Mouse (Mus musculus) limb, embryonic 11.5 days (tissue): ENCODE results near the gene Tut7. TPM values are rescaled to one million over a fixed set of nuclear protein-coding genes. Genes with fewer than 3 reads are reported as not detected.
A peak's percentile ranks its signal among the peaks of the same experiment; 100 is the strongest.
"Not testable (repeated sequence)": the region's sequence is repeated elsewhere in the genome, so short reads cannot be mapped to it uniquely, and the experiment has no call there.

Source experiments
- ATAC-seq: fragments of 200-750 bp; cut with Nextera tagmentation; 2 replicates; pipeline ENCODE4 v1.8.0; 2017; ENCODE audit warnings: low read depth; ENCODE audit not compliant: insufficient number of reproducible peaks, low FRiP score, low TSS enrichment
- DNase-seq: peaks from one replicate; pipeline ENCODE4 v3.0.0-alpha.2; 2015; ENCODE audit warnings: low spot score
- H3K27ac ChIP-seq: fragments of 300-500 bp; sonication (generic); replicated peaks from 2 replicates; pipeline ENCODE4 v1.5.1; 2014; ENCODE audit warnings: low read depth, mild to moderate bottlenecking, low read length
- H3K27me3 ChIP-seq: fragments of 300-500 bp; sonication (generic); 2 replicates; pipeline ENCODE4 v1.6.1; 2014; ENCODE audit warnings: mild to moderate bottlenecking, low read length, mixed read lengths; ENCODE audit not compliant: control insufficient read depth, insufficient read depth
- H3K36me3 ChIP-seq: fragments of 300-500 bp; sonication (generic); 2 replicates; pipeline ENCODE4 v1.6.1; 2014; ENCODE audit warnings: mild to moderate bottlenecking, low read length, moderate library complexity, mixed read lengths; ENCODE audit not compliant: control insufficient read depth, insufficient read depth
- H3K4me1 ChIP-seq: fragments of 300-500 bp; sonication (generic); 2 replicates; pipeline ENCODE4 v1.6.1; 2014; ENCODE audit warnings: low read length, mixed read lengths; ENCODE audit not compliant: control insufficient read depth, insufficient read depth
- H3K4me2 ChIP-seq: fragments of 300-500 bp; sonication (generic); 2 replicates; pipeline ENCODE4 v1.6.1; 2014; ENCODE audit warnings: low read depth, mild to moderate bottlenecking, moderate library complexity; ENCODE audit not compliant: severe bottlenecking
- H3K4me3 ChIP-seq: fragments of 300-500 bp; sonication (generic); 2 replicates; pipeline ENCODE4 v1.5.1; 2014; ENCODE audit warnings: low read depth, low read length
- H3K9ac ChIP-seq: fragments of 300-500 bp; sonication (generic); 2 replicates; pipeline ENCODE4 v1.6.1; 2014; ENCODE audit warnings: mild to moderate bottlenecking, low read length
- H3K9me3 ChIP-seq: fragments of 300-500 bp; sonication (generic); 2 replicates; pipeline ENCODE4 v1.6.1; 2016; ENCODE audit warnings: low read length; ENCODE audit not compliant: control insufficient read depth
- WGBS: fragments of 180-500 bp; shearing (Covaris S2); extraction: QIAGEN DNeasy Blood & Tissue Kit; methylation state at CpG from one replicate; pipeline ENCODE4 v1.1.7; 2014; 5-methylcytosine and 5-hydroxymethylcytosine counted together
- polyA plus RNA-seq: library from polyadenylated mRNA; unstranded; fragments of >200 nt; fragmentation: Nextera tagmentation; extraction: Ambion mirVana; gene quantifications from 2 replicates; pipeline ENCODE4 v1.2.1, GENCODE M21; 2014

The Tut7 gene
- polyA plus RNA-seq, 1 experiment from 2014 or later: 44.4 TPM

DNA sequence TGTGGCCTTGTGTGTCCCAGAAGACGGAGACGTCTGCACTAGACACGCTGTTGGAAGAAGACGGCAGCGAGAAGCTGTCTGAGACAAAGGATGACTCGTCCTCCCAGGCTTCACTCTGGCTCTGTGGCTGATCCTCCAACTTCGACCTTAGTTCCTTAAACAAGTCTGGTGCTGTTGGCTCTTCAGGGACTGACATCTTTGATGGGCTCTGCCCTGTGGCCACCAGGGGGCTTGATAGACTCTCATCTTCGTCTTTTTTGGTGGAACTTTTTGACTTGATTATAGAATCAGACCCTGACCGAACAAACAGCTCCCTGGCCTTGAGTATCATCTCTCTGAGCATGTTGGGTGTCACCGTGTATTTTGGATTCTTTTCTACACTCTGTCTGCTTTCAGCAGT is 81.2 kb downstream of the Tut7 start:
- Histone ChIP-seq H3K27me3 (no peaks in the 10 kb centered on the region), H3K9me3 (no peaks in the 10 kb centered on the region), H3K4me3 (no peak overlapping the region), H3K36me3 (no peaks in the 10 kb centered on the region), H3K9ac (no peak overlapping the region), H3K27ac (no peak overlapping the region), H3K4me2 (no peak overlapping the region), H3K4me1 (no peaks in the 10 kb centered on the region)
- no peak for DNase-seq
- WGBS: 82% methylated on average over 10 of the region's 10 CpGs
- no peak for ATAC-seq

DNA sequence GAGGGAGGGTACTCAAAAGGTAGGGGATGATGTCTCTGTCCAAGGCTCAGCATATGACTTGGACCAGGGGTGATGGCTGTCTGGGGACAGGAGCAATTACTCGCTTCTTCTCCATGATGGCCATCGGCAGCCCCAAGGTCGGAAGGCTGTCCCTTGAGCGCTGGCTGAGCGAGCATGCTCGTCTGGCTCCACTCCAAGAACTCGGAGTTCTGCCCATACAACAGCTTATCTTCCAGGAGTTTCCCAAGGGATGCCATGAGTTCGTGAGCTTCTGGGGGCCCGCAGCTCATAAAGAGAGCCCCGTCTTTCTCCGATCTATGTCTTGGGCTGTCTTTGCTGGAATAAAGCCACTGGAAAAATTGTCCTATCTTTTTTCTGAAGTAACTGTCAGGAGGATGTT is 81.9 kb downstream of the Tut7 start:
- H3K36me3 ChIP-seq: no peaks in the 10 kb centered on the region
- no peaks in the 10 kb centered on the region for H3K4me1 ChIP-seq
- no peaks in the 10 kb centered on the region for H3K9me3 ChIP-seq
- H3K27me3 ChIP-seq: no peaks in the 10 kb centered on the region
- ATAC-seq (no peak), DNase-seq (no peak)
- H3K9ac ChIP-seq: no peak overlapping the region
- H3K27ac ChIP-seq: no peak overlapping the region
- WGBS: 93% methylated on average over 11 of the region's 11 CpGs
- no peak overlapping the region for H3K4me3 ChIP-seq
- H3K4me2 ChIP-seq: no peak overlapping the region

DNA sequence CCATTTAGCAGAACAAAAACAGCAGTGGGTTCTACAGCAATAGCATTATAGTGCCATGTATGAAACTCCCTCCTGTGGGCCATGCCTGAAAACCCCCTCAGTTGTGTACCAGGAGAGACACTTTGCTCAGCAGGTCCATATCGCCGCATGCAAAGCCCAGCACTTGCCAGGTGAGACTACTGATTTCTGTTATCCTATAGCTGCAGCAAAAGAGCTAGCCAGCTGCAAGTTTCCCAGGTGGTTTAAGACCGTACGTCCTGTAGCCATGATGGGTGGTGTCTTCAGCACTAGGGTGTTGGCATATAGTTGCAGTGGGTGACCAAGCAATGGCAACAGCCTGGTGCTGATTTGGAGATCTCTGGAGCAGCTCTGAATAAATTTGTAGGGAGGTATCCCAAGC is 83.5 kb downstream of the Tut7 start:
- H3K9ac ChIP-seq: no peak overlapping the region
- no peak overlapping the region for H3K27ac ChIP-seq
- no peak for DNase-seq
- 85% methylated on average over 4 of the region's 4 CpGs for WGBS
- no peak for ATAC-seq
- no peak overlapping the region for H3K4me3 ChIP-seq
- no peaks in the 10 kb centered on the region for H3K36me3 ChIP-seq
- H3K27me3 ChIP-seq: no peaks in the 10 kb centered on the region
- H3K4me2 ChIP-seq: no peak overlapping the region
- H3K9me3 ChIP-seq: no peaks in the 10 kb centered on the region
- H3K4me1 ChIP-seq: no peaks in the 10 kb centered on the region

DNA sequence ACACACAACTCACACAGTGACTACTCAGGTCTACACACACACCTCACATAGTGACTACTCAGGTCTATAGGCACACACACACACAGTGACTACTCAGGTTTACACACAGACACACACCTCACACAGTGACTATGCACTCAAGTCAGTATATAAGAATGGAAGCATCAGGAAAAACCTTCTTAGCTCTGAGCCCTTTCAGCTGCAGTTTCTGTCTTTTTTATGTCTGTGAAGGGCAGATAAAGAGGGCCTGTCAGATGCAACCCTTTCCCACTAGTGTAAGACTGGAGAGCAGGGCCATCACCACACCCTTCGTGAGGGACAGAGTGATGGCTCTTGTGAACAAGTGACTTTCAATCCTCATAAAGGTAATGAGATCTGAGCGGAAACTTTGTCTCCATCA is 84.5 kb downstream of the Tut7 start:
- DNase-seq (no peak), ATAC-seq (no peak)
- no peak overlapping the region for H3K27ac ChIP-seq
- H3K9ac ChIP-seq: no peak overlapping the region
- 91% methylated on average over 2 of the region's 2 CpGs for WGBS
- no peaks in the 10 kb centered on the region for H3K36me3 ChIP-seq
- H3K4me1 ChIP-seq: no peaks in the 10 kb centered on the region
- no peaks in the 10 kb centered on the region for H3K27me3 ChIP-seq
- H3K9me3 ChIP-seq: no peaks in the 10 kb centered on the region
- H3K4me2 ChIP-seq: no peak overlapping the region
- H3K4me3 ChIP-seq: no peak overlapping the region

DNA sequence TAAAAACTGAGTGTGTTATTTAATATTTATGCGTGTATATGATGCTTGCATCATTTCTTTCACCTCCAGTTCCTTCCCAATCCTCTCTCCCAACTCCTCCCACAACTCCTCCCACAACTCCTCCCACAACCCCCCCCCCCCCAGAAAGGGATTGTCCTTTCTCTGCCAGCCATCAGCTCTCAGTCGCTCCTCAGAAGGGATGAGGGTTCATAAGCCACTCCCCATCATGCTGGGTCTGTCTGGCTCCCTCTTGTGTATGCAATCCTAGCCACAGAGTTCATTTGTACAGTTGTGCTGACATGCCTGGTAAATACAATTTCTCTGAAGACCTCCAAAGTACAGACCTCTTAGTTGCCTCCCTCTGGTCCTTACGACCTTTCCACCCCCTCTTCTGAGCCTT is 87.8 kb downstream of the Tut7 start:
- H3K4me1 ChIP-seq: no peaks in the 10 kb centered on the region
- ATAC-seq (no peak), DNase-seq (no peak)
- H3K4me3 ChIP-seq: no peak overlapping the region
- H3K9me3 ChIP-seq: no peaks in the 10 kb centered on the region
- no peaks in the 10 kb centered on the region for H3K36me3 ChIP-seq
- no peaks in the 10 kb centered on the region for H3K27me3 ChIP-seq
- H3K27ac ChIP-seq: no peak overlapping the region
- H3K4me2 ChIP-seq: no peak overlapping the region
- WGBS: 29% methylated on average over 3 of the region's 3 CpGs
- no peak overlapping the region for H3K9ac ChIP-seq

DNA sequence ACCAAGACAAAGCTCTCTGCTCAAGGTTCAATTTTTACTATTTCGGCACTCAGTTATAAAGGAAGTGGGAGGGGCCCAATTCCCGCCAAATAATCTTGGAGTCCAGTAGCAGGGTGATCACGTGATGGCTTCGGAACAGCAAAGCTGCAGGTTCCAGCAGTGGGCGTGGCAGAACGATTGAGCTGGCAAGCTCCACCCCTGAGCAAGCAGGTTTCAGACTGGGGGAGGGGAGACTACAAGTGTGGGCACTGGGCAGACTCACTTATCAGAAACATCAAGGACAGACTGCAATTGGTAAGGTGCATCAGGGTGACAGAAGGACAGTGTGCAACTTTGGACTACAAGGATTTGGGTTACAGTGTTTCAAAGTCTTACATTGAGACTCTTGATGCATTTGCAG is 88.6 kb downstream of the Tut7 start:
- not testable (repeated sequence) for H3K4me1 ChIP-seq, H3K27ac ChIP-seq, H3K36me3 ChIP-seq, ATAC-seq, H3K9ac ChIP-seq, H3K4me3 ChIP-seq, DNase-seq, H3K9me3 ChIP-seq, H3K27me3 ChIP-seq, H3K4me2 ChIP-seq
- 34% methylated on average over 6 of the region's 6 CpGs for WGBS

DNA sequence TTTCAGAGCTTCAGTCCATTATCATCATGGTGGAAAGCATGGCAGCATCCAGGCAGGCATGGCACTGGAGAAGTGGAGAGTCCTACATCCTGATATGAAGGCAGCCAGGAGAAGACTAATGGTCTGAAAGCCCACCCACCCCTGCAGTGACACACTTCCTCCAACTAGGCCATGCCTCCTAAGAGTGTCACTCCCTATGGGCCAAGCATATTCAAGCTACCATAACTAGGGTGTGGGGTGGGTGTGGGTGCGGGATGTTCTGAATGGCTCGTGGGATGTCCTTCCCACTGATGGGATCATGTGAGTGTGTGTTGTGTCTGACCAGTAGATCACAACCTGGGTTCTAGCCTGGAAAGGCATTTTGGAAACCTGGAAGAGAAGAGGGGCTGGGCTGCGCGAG is 89.0 kb downstream of the Tut7 start:
- Histone ChIP-seq H3K4me2 (no peak overlapping the region), H3K9me3 (no peaks in the 10 kb centered on the region), H3K36me3 (no peaks in the 10 kb centered on the region), H3K4me3 (no peak overlapping the region), H3K27me3 (no peaks in the 10 kb centered on the region), H3K27ac (no peak overlapping the region), H3K9ac (no peak overlapping the region), H3K4me1 (no peaks in the 10 kb centered on the region)
- 85% methylated on average over 2 of the region's 4 CpGs for WGBS
- no peak for DNase-seq
- ATAC-seq: no peak

DNA sequence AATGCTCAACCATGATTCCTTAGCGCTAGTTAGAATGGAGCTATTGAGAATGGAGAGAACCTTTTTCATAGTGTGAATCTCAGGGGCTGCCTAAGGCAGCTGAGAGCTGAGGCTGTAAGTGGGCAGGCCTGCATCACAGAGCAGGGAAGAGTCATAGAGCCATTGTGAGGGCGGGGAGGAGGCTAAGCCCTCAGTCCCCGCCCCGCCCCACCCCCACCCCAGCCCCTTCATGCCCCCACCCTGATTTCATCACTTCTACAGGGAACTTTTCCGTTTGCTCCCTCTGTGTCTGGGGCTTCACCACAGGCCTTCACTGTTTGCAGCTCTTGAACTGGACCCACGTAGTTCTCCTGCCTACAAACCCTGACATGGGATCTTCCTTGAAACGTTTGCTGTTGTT is 91.3 kb downstream of the Tut7 start, which contains the start of gene Spata31d1d:
Gene Spata31d1d (minus strand): TSS at position 101 of the 400 bp plus-strand sequence.
- Histone ChIP-seq H3K4me3 (no peak within 1 kb of the TSS), H3K4me1 (no peaks in the 10 kb centered on the region)

DNA sequence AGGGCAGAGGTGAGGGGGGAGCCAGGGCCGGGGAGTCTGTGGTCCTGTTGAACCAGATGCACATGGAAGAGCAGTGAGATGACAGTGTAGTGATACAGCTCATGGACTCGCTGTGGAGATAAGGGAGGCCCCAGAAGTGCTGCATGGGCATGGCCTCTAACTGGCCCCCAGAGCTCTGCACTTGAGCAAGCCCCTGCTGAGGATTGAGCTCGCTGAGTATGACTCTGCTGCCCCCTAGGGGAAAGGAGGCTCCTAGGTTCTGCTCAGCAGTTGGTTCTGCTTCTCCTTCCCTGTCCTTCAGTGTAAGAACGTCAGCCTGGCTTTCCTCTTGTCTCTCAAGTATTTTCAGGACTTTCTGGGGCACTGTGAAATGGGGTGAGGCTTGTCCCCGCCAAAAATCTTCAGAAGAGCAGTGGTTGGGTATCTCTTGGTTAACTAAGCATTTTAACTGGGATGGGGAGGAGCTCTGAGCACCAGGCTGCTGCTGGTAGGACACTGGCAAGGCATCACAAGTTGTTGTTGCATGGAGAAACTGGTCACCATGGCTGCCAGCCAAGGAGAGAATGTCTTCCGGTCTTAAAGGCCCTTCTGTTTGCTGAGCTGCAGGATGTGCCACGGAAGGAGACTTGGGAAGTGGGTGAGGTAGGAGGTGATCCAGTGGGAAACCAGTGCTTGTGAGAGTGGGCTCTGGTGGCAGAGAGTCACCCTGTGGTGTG is 94.4 kb downstream of the Tut7 start:
- no peak overlapping the region for H3K27ac ChIP-seq
- no peak for ATAC-seq
- H3K4me3 ChIP-seq: no peak overlapping the region
- no peaks in the 10 kb centered on the region for H3K4me1 ChIP-seq
- no peaks in the 10 kb centered on the region for H3K27me3 ChIP-seq
- H3K9ac ChIP-seq: no peak overlapping the region
- H3K9me3 ChIP-seq: no peaks in the 10 kb centered on the region
- H3K36me3 ChIP-seq: no peaks in the 10 kb centered on the region
- peak; percentile 87 for DNase-seq
- no peak overlapping the region for H3K4me2 ChIP-seq
- WGBS: 34% methylated on average over 7 of the region's 7 CpGs

More for the DNA sequence above, 91.3 kb downstream of the Tut7 start, which contains the start of gene Spata31d1d:
- DNase-seq (no peak), ATAC-seq (no peak)
- Histone ChIP-seq H3K36me3 (no peaks in the 10 kb centered on the region), H3K27ac (no peak within 1 kb of the TSS), H3K9me3 (no peaks in the 10 kb centered on the region), H3K27me3 (no peaks in the 10 kb centered on the region), H3K4me2 (no peak within 1 kb of the TSS), H3K9ac (no peak within 1 kb of the TSS)
- WGBS: 47% methylated on average over 7 of the region's 7 CpGs
